Mouse (Mus musculus): ENCODE data around the gene Gm21739.
"Not testable (repeated sequence)": the region's sequence is repeated elsewhere in the genome, so short reads cannot be mapped to it uniquely, and the experiment has no call there.

Gene Gm21739

DNA sequence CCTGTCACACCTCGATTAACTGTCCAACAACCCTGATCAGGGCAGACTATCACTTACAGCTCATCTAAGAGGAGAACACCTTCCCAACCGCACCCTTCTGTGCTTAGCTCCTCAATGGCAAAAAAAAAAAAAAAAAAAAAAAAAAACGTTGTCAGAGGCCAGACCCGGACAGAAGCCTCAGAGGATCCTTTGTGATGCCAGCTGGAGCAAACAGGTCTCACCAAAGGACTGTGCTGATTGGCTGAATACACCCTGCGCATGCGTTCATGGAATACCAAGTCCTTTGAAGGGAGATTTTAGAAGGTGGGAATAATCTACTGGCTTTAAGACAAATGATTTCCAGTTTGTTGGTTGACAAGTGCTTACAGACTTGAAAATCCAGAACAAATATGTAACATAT is at the start of gene Gm21739:
Gm21739 (minus strand) TSS at position 101 of the 400 bp plus-strand sequence.
- not testable (repeated sequence) for DNase-seq
